Mouse (Mus musculus) liver, postnatal 0 days (tissue): ENCODE results near the gene Upf2.

Experiments
- CTCF ChIP-seq: sonication (generic); IDR thresholded peaks from 2 replicates; pipeline ENCODE4 v1.5.1; 2016; ENCODE audit warnings: antibody characterized with exemption, low read depth
- EP300 ChIP-seq: IDR thresholded peaks from 2 replicates; pipeline ENCODE4 v1.6.1; 2016; ENCODE audit warnings: antibody characterized with exemption, low read depth, mild to moderate bottlenecking

DNA sequence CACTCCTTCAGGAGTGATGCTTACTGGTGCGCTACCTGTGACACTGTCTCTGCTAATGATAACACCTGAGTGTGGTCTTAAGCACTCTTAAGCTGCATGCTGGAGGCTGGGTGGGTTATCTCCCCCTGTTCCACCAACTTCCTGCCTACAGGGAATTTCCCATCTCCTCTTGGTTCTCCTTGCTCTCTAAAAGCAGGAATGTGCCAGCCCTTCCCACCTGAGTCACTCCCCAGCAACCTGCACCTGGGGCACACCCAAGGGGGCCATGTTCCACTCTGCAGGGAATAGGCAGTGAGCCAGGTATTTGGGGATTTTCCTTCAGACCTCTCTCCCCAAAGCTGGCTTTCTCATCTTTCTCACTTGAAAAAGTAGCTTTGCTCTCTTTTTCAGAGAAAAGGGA, 128.8 kb downstream of the Upf2 start:
- TF ChIP-seq CTCF (no peak), EP300 (no peak)
